Mouse (Mus musculus) small intestine, adult 2 months (tissue): ENCODE measurements around the gene Ppm1b.

Experiments used
- CTCF ChIP-seq: fragments of 200-500 bp; IDR thresholded peaks from 2 replicates; pipeline ENCODE4 v1.5.1; 2012; ENCODE audit warnings: low read depth, mild to moderate bottlenecking, control low read depth, inconsistent platforms, low read length, moderate library complexity, mixed read lengths; ENCODE audit not compliant: insufficient replicate concordance, insufficient read length; ENCODE audit errors: extremely low read depth
- POLR2A ChIP-seq: fragments of 200-500 bp; IDR thresholded peaks from 2 replicates; pipeline ENCODE4 v1.6.1; 2012; ENCODE audit warnings: low read depth, mild to moderate bottlenecking, control low read depth, inconsistent platforms, low read length, moderate library complexity

DNA sequence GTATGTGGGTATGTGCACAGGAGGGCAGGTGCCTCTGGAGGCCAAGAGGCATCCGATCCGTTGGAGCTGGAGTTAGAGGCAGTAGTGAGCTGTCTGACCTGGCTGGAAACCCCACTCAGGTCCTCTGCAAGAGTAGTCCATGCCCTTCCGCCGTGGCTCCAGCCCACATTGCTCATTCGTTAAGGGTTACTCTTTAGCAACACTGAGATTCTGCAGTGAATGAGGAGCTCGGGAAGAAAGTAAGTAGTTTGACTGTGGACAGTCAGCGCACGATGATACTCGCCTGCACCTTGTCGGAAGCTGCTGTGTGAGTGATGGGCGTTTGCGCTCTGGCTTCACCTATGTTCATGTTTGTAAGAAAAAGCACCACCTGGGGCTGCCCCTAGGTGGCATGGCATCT lies 88.6 kb downstream of the Ppm1b start:
- no peak for TF ChIP-seq POLR2A
- TF ChIP-seq CTCF, result no peak
